Mouse (Mus musculus) liver, embryonic 16.5 days (tissue): ENCODE measurements around the gene Cnksr1. TPM values are rescaled to one million over a fixed set of nuclear protein-coding genes. Genes with fewer than 3 reads are reported as not detected.
A peak's percentile ranks its signal among the peaks of the same experiment; 100 is the strongest.

ENCODE experiments used
- ATAC-seq: fragments of 200-750 bp; cut with Nextera tagmentation; 2 replicates; pipeline ENCODE4 v1.8.0; 2017; ENCODE audit warnings: low read depth, mild to moderate bottlenecking, moderate number of reproducible peaks, moderate library complexity
- H3K27ac ChIP-seq: fragments of 300-500 bp; sonication (generic); 2 replicates; pipeline ENCODE4 v1.5.1; 2014; ENCODE audit warnings: mild to moderate bottlenecking, low read length
- H3K27me3 ChIP-seq: fragments of 300-500 bp; sonication (generic); 2 replicates; pipeline ENCODE4 v1.6.1; 2014; ENCODE audit warnings: low read depth, low read length, mixed read lengths; ENCODE audit not compliant: control insufficient read depth, insufficient read depth
- H3K36me3 ChIP-seq: fragments of 300-500 bp; sonication (generic); 2 replicates; pipeline ENCODE4 v1.6.1; 2014; ENCODE audit warnings: mild to moderate bottlenecking; ENCODE audit not compliant: control insufficient read depth, insufficient read depth
- H3K4me1 ChIP-seq: fragments of 300-500 bp; sonication (generic); 2 replicates; pipeline ENCODE4 v1.6.1; 2014; ENCODE audit warnings: low read depth, low read length, mixed read lengths; ENCODE audit not compliant: control insufficient read depth
- H3K4me2 ChIP-seq: fragments of 300-500 bp; sonication (generic); 2 replicates; pipeline ENCODE4 v1.6.1; 2014; ENCODE audit warnings: low read depth, low read length, mixed read lengths
- H3K4me3 ChIP-seq: fragments of 300-500 bp; sonication (generic); 2 replicates; pipeline ENCODE4 v1.5.1; 2014; ENCODE audit warnings: low read depth, mild to moderate bottlenecking, low read length
- H3K9ac ChIP-seq: fragments of 300-500 bp; sonication (generic); 2 replicates; pipeline ENCODE4 v1.6.1; 2014; ENCODE audit warnings: low read depth, low read length
- H3K9me3 ChIP-seq: fragments of 300-500 bp; sonication (generic); replicated peaks from 2 replicates; pipeline ENCODE4 v1.6.1; 2016; ENCODE audit warnings: low read length; ENCODE audit not compliant: control insufficient read depth
- WGBS: fragments of 180-500 bp; shearing (Covaris S2); extraction: QIAGEN DNeasy Blood & Tissue Kit; methylation state at CpG from one replicate; pipeline ENCODE4 v1.1.7; 2014; ENCODE audit not compliant: insufficient replicate concordance; 5-methylcytosine and 5-hydroxymethylcytosine counted together
- polyA plus RNA-seq: library from polyadenylated mRNA; unstranded; fragments of >200 nt; fragmentation: Nextera tagmentation; extraction: Ambion mirVana; gene quantifications from 2 replicates; pipeline ENCODE4 v1.2.1, GENCODE M21; 2015

Cnksr1 gene
- polyA plus RNA-seq, 1 experiment from 2014 or later: 0.06 TPM

GRCm38 (mm10) chr4:134181825-134182224, 56.4 kb downstream of the Cnksr1 start:
- Histone ChIP-seq H3K9ac (peak overlapping the region; percentile 50), H3K4me3 (peak overlapping the region; percentile 29), H3K27ac (peak overlapping the region; percentile 83), H3K4me1 (peaks cover 41% of the 10 kb centered on the region), H3K27me3 (no peaks in the 10 kb centered on the region), H3K36me3 (no peaks in the 10 kb centered on the region), H3K9me3 (no peaks in the 10 kb centered on the region), H3K4me2 (peak overlapping the region; percentile 50)
- ATAC-seq: peak; percentile 81

- peak overlapping the region; percentile 29 for H3K4me3 ChIP-seq
- H3K9me3 ChIP-seq: no peaks in the 10 kb centered on the region
- peak overlapping the region; percentile 50 for H3K9ac ChIP-seq
- WGBS: 13% methylated on average over 1 of the region's 1 CpGs
- peak overlapping the region; percentile 83 for H3K27ac ChIP-seq
- peak overlapping the region; percentile 50 for H3K4me2 ChIP-seq
- H3K36me3 ChIP-seq: no peaks in the 10 kb centered on the region
- peak; percentile 76 for ATAC-seq
- H3K4me1 ChIP-seq: peaks cover 41% of the 10 kb centered on the region
- no peaks in the 10 kb centered on the region for H3K27me3 ChIP-seq
These were observed 57.1 kb downstream of the Cnksr1 start for GRCm38 (mm10) chr4:134181112-134181511.

Other genes with a start within 250 kb of the Cnksr1 start
- gene Dhdds, start 237.5 kb downstream of the Cnksr1 start, polyA plus RNA-seq: 17.4 and 20.2 TPM in 2 replicates
- 1.1 and 1.5 TPM in 2 replicates for gene Lin28a, start 219.6 kb downstream of the Cnksr1 start, polyA plus RNA-seq
- gene Zfp683, start 184.6 kb downstream of the Cnksr1 start, polyA plus RNA-seq: not detected in 2 replicates
- 0.61 and 0.68 TPM in 2 replicates for gene Crybg2, start 177.6 kb downstream of the Cnksr1 start, polyA plus RNA-seq
- 56.1 and 56.8 TPM in 2 replicates for gene Cd52, start 143.3 kb downstream of the Cnksr1 start, polyA plus RNA-seq
- gene Ubxn11, start 135.8 kb downstream of the Cnksr1 start, polyA plus RNA-seq: 1.3 TPM in 2 replicates
- gene Sh3bgrl3, start 109.6 kb downstream of the Cnksr1 start, polyA plus RNA-seq: 142 and 161 TPM in 2 replicates
- 42.3 and 47.7 TPM in 2 replicates for gene Cep85, start 51.3 kb downstream of the Cnksr1 start, polyA plus RNA-seq
- gene Gm7534, start 35.4 kb downstream of the Cnksr1 start, polyA plus RNA-seq: not detected in 2 replicates
- gene Catsper4, start 11.0 kb downstream of the Cnksr1 start, polyA plus RNA-seq: not detected in 2 replicates
- gene E130218I03Rik, start 5.3 kb upstream of the Cnksr1 start, polyA plus RNA-seq: 0.11 and 0.13 TPM in 2 replicates
- gene Zfp593, start 7.2 kb upstream of the Cnksr1 start, polyA plus RNA-seq: 4.0 and 4.5 TPM in 2 replicates
- gene Gm30191, start 8.5 kb upstream of the Cnksr1 start, polyA plus RNA-seq: not detected in 2 replicates
- gene Grrp1, start 15.7 kb upstream of the Cnksr1 start, polyA plus RNA-seq: 0.78 and 0.79 TPM in 2 replicates
- 10.4 and 11.9 TPM in 2 replicates for gene Pdik1l, start 49.5 kb upstream of the Cnksr1 start, polyA plus RNA-seq
- 0.25 and 0.28 TPM in 2 replicates for gene Trim63, start 76.7 kb upstream of the Cnksr1 start, polyA plus RNA-seq
- 0.02 and 0.12 TPM in 2 replicates for gene Slc30a2, start 104.8 kb upstream of the Cnksr1 start, polyA plus RNA-seq
- 0.21 and 0.25 TPM in 2 replicates for gene Extl1, start 145.5 kb upstream of the Cnksr1 start, polyA plus RNA-seq
- gene Pafah2, start 157.9 kb upstream of the Cnksr1 start, polyA plus RNA-seq: 6.6 and 8.2 TPM in 2 replicates
- gene Stmn1, start 229.9 kb upstream of the Cnksr1 start, polyA plus RNA-seq: 360 and 407 TPM in 2 replicates